ENCODE assay signal across 14 mouse cellular contexts in genomic region chr10:4121197-4121596, GRCm38 (mm10).
DNase-seq lines count a peak whose midpoint lies in the region; ATAC-seq and TF ChIP-seq lines count a peak whose summit lies in the region.
"Had no signal": no experiment of that assay in that cellular context is flagged by ENCODE, and none has a peak within 500 bp of the region (broad histone marks: within the 10 kb centered on the region; RNA-seq: fewer than 3 reads in every experiment).

No protein-coding gene starts in this region.

- no peak overlapping the region for H3K4me3 ChIP-seq in heart, adult 2 months
- H3K4me3 ChIP-seq in kidney, postnatal 0 days (replicated peaks; ENCODE audit: low read depth, low read length) = no peak overlapping the region
- H3K4me3 ChIP-seq in intestine, embryonic 16.5 days (ENCODE audit: low read length) = no peak overlapping the region
- no peak overlapping the region for H3K4me3 ChIP-seq in midbrain, embryonic 11.5 days (ENCODE audit: low read depth, low read length)
- H3K4me3 ChIP-seq: liver, embryonic 15.5 days; neural tube, embryonic 15.5 days had no signal

- ATAC-seq in kidney, postnatal 0 days (replicated peaks; ENCODE audit: low FRiP score, low read depth) = no peak
- no peak for ATAC-seq in intestine, embryonic 16.5 days
- ATAC-seq in midbrain, embryonic 11.5 days (ENCODE audit: low FRiP score) = no peak
- ATAC-seq: inflammation-experienced regulatory T-cells, adult 6 months had no signal

- no peak for DNase-seq in heart, adult 2 months
- no peak for DNase-seq in heart, adult 18-20 months
- DNase-seq in kidney, postnatal 0 days (ENCODE audit: low spot score) = no peak
- no peak for DNase-seq in kidney, postnatal 36 days
- DNase-seq in 3T3-L1 (ENCODE audit: low read depth, low spot score) = peak; percentile 90
- DNase-seq in cerebellum, adult 8-10 months = no peak
- no peak for DNase-seq in midbrain, embryonic 11.5 days (ENCODE audit: low spot score, missing footprints)
- DNase-seq: cerebellum, adult 9-11 months; left cerebral cortex, postnatal 4 days; retina, postnatal 1 day had no signal

- H3K36me3 ChIP-seq in heart, adult 2 months (ENCODE audit: control insufficient read depth, insufficient read depth, low read length) = peaks cover 11% of the 10 kb centered on the region
- no peaks in the 10 kb centered on the region for H3K36me3 ChIP-seq in kidney, postnatal 0 days (ENCODE audit: insufficient read depth, low read length)
- no peaks in the 10 kb centered on the region for H3K36me3 ChIP-seq in intestine, embryonic 16.5 days (ENCODE audit: control insufficient read depth, insufficient read depth, low read length)
- no peaks in the 10 kb centered on the region for H3K36me3 ChIP-seq in midbrain, embryonic 11.5 days (ENCODE audit: control insufficient read depth, insufficient read depth, low read length)
- H3K36me3 ChIP-seq: neural tube, embryonic 15.5 days had no signal

- H3K27ac ChIP-seq in heart, adult 2 months = peak overlapping the region; percentile 87
- H3K27ac ChIP-seq in kidney, postnatal 0 days = peak overlapping the region; percentile 68
- H3K27ac ChIP-seq in intestine, embryonic 16.5 days (ENCODE audit: low read length) = peak overlapping the region; percentile 72
- no peak overlapping the region for H3K27ac ChIP-seq in midbrain, embryonic 11.5 days (ENCODE audit: low read depth, low read length)
- H3K27ac ChIP-seq: liver, embryonic 15.5 days; neural tube, embryonic 15.5 days had no signal

- TF ChIP-seq POLR2A in heart, adult 2 months (IDR thresholded peaks at IDR 0.05; ENCODE audit: insufficient read depth, low read depth, low read length) = no peak

- intact Hi-C loops in heart, adult 2 months (cut with DNase I) = loop anchor here (2.0 kb wide), 1 partner anchor 14 kb away; no protein-coding TSS in a partner anchor

- no peak overlapping the region for H3K9ac ChIP-seq in heart, adult 2 months (ENCODE audit: low read depth, low read length)
- H3K9ac ChIP-seq in kidney, postnatal 0 days (ENCODE audit: low read depth, low read length) = no peak overlapping the region
- no peak overlapping the region for H3K9ac ChIP-seq in intestine, embryonic 16.5 days (ENCODE audit: low read depth, low read length)
- no peak overlapping the region for H3K9ac ChIP-seq in midbrain, embryonic 11.5 days (ENCODE audit: low read length)
- H3K9ac ChIP-seq: liver, embryonic 15.5 days; neural tube, embryonic 15.5 days had no signal

- H3K79me2 ChIP-seq in heart, adult 2 months (replicated peaks; ENCODE audit: control insufficient read depth, insufficient read depth, low read length) = no peaks in the 10 kb centered on the region

- TF ChIP-seq EP300 in heart, adult 2 months (IDR thresholded peaks at IDR 0.05; ENCODE audit: insufficient read depth, low read depth, low read length) = no peak

- WGBS in heart, adult 2 months = 43% methylated on average over 1 of the region's 1 CpGs
- 73% methylated on average over 1 of the region's 1 CpGs for WGBS in kidney, postnatal 0 days
- 86% methylated on average over 1 of the region's 1 CpGs for WGBS in intestine, embryonic 16.5 days
- 89% methylated on average over 1 of the region's 1 CpGs for WGBS in midbrain, embryonic 11.5 days

- no peak overlapping the region for H3K4me2 ChIP-seq in kidney, postnatal 0 days (ENCODE audit: low read length)
- no peak overlapping the region for H3K4me2 ChIP-seq in intestine, embryonic 16.5 days (ENCODE audit: low read depth, low read length)
- no peak overlapping the region for H3K4me2 ChIP-seq in midbrain, embryonic 11.5 days
- H3K4me2 ChIP-seq: liver, embryonic 15.5 days; neural tube, embryonic 15.5 days had no signal

- no peaks in the 10 kb centered on the region for H3K27me3 ChIP-seq in heart, adult 2 months (ENCODE audit: control insufficient read depth, insufficient read depth, low read length)
- no peaks in the 10 kb centered on the region for H3K27me3 ChIP-seq in kidney, postnatal 0 days (ENCODE audit: insufficient read depth, low read length)
- no peaks in the 10 kb centered on the region for H3K27me3 ChIP-seq in intestine, embryonic 16.5 days (replicated peaks; ENCODE audit: control insufficient read depth, insufficient read depth, low read length)
- H3K27me3 ChIP-seq in midbrain, embryonic 11.5 days (ENCODE audit: control insufficient read depth, insufficient read depth, low read length) = no peaks in the 10 kb centered on the region
- H3K27me3 ChIP-seq: liver, embryonic 15.5 days; neural tube, embryonic 15.5 days had no signal

- H3K9me3 ChIP-seq in kidney, postnatal 0 days (replicated peaks; ENCODE audit: low read length) = no peaks in the 10 kb centered on the region
- no peaks in the 10 kb centered on the region for H3K9me3 ChIP-seq in intestine, embryonic 16.5 days (ENCODE audit: control insufficient read depth, low read length)
- no peaks in the 10 kb centered on the region for H3K9me3 ChIP-seq in midbrain, embryonic 11.5 days (ENCODE audit: control insufficient read depth, low read length)
- H3K9me3 ChIP-seq: liver, embryonic 15.5 days; neural tube, embryonic 15.5 days had no signal

- TF ChIP-seq CTCF in heart, adult 2 months (IDR thresholded peaks at IDR 0.05) = no peak
- TF ChIP-seq CTCF in kidney, postnatal 0 days (IDR thresholded peaks at IDR 0.05; ENCODE audit: low read depth) = no peak

- peaks cover 12% of the 10 kb centered on the region for H3K4me1 ChIP-seq in heart, adult 2 months (ENCODE audit: control insufficient read depth, insufficient read depth, low read length)
- H3K4me1 ChIP-seq in kidney, postnatal 0 days (replicated peaks; ENCODE audit: insufficient read depth, low read length) = peaks cover 17% of the 10 kb centered on the region
- peaks cover 19% of the 10 kb centered on the region; the same call in 1 of the 2 replicates for H3K4me1 ChIP-seq in intestine, embryonic 16.5 days (ENCODE audit: control insufficient read depth, insufficient read depth, low read length)
- H3K4me1 ChIP-seq in midbrain, embryonic 11.5 days (ENCODE audit: control insufficient read depth, insufficient read depth, low read length) = no peaks in the 10 kb centered on the region
- H3K4me1 ChIP-seq: neural tube, embryonic 15.5 days had no signal
